Mouse (Mus musculus): ENCODE results near the gene Hmgcs2.

- TF ChIP-seq CTCF (IDR thresholded peaks at IDR 0.05; ENCODE audit: control insufficient read depth, insufficient read depth, low read length) (no peak), POLR2A (IDR thresholded peaks at IDR 0.05; ENCODE audit: borderline replicate concordance, control insufficient read depth, low read depth, low read length) (no peak)
Observed at GRCm38 (mm10) chr3:98319190-98319589, 39.0 kb downstream of the Hmgcs2 start.

Data from bone marrow, adult 2 months (tissue).